Mouse (Mus musculus) C2C12 (cell line): ENCODE data around the gene Art4.

ENCODE experiments used
- CTCF ChIP-seq: IDR thresholded peaks from one replicate; pipeline ENCODE4 v1.5.1; 2011; ENCODE audit not compliant: control insufficient read depth, insufficient read depth, insufficient read length
- MAX ChIP-seq: IDR thresholded peaks from one replicate; pipeline ENCODE4 v1.6.1; 2011; ENCODE audit warnings: mild to moderate bottlenecking, control low read depth

GRCm38 (mm10) chr6:136903885-136904470 is 46.4 kb upstream of the Art4 start:
- TF ChIP-seq CTCF (no peak), MAX (no peak)
